Mouse (Mus musculus): ENCODE results near the gene Il13. TPM values are rescaled to one million over a fixed set of nuclear protein-coding genes. Genes with fewer than 3 reads are reported as not detected.

The Il13 gene
- polyA plus RNA-seq (2015; fragmentation: Nextera tagmentation; extraction: Ambion mirVana), result 0.24 TPM in 1 of 2 replicates, not detected in the other

DNA sequence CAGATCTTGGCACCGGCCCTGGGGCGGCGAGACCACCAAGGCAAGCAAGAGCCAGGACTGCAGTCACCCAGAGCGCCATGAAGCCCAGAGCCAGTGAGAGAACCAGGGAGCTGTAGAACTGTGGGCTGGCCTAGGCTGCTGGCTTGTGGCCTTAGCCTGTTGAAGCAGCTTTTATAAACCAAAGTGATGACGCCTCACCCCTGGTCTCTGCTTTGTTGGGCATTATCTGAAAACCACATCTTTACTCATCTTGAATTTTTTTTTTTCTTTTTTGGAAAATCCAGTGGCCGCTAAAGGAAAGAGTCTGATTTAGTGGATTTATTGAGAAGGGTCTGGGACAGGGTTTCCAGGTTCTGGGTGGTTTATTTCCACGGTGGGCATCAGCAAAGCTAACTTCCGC lies at the start of gene Il13:
Gene Il13 (minus strand): TSS at position 147 of the 400 bp plus-strand sequence.
- H3K4me3 ChIP-seq (ENCODE audit: low read length), result no peak within 1 kb of the TSS
- WGBS, result 92% methylated on average over 8 of the region's 8 CpGs
- no peaks in the 10 kb centered on the region for H3K9me3 ChIP-seq (replicated peaks; ENCODE audit: control insufficient read depth, low read length)
- no peak within 1 kb of the TSS for H3K9ac ChIP-seq (ENCODE audit: low read length)
- H3K27ac ChIP-seq (ENCODE audit: low read length), result no peak within 1 kb of the TSS
- H3K27me3 ChIP-seq (ENCODE audit: control insufficient read depth, insufficient read depth, low read length), result peaks cover 24% of the 10 kb centered on the region
- peaks cover 14% of the 10 kb centered on the region for H3K4me1 ChIP-seq (ENCODE audit: control insufficient read depth, insufficient read depth, low read length)
- no peak for ATAC-seq (replicated peaks; ENCODE audit: extremely low read depth, insufficient read depth, low FRiP score)
- H3K36me3 ChIP-seq (ENCODE audit: control insufficient read depth, insufficient read depth), result no peaks in the 10 kb centered on the region
- H3K4me2 ChIP-seq (ENCODE audit: low read depth, low read length), result no peak within 1 kb of the TSS

DNA sequence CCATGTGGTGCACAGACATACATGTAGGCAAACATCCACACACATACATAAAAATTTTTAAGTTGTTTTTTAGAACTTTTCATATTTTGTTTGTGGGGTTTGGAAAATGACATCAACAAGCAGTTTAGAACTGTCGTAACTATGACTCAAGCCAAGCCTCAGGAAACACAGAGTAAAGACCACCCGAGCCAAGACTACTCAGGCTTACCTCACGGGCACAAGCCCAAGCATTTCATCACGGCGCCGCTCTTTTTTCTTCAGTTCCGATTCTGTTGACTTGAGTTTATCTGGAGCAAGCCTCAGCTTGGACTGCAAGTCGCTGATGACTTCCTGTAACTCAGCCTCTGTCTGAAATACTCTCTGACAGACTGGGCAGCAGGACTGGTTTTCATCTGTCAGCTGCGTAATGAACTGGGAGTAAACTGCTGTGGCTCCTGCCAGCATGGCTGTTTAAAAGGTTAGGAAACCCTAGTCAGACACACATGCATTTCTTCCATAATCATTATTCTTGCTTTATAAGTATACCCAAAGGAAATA lies 48.6 kb upstream of the Il13 start:
- no peaks in the 10 kb centered on the region for H3K9me3 ChIP-seq (replicated peaks; ENCODE audit: control insufficient read depth, low read length)
- 40% methylated on average over 9 of the region's 9 CpGs for WGBS
- no peak overlapping the region for H3K9ac ChIP-seq (ENCODE audit: low read length)
- H3K4me1 ChIP-seq (ENCODE audit: control insufficient read depth, insufficient read depth, low read length), result peaks cover 15% of the 10 kb centered on the region
- H3K36me3 ChIP-seq (ENCODE audit: control insufficient read depth, insufficient read depth), result peaks cover 13% of the 10 kb centered on the region
- peak overlapping the region; percentile 83 for H3K27ac ChIP-seq (ENCODE audit: low read length)
- no peaks in the 10 kb centered on the region for H3K27me3 ChIP-seq (ENCODE audit: control insufficient read depth, insufficient read depth, low read length)
- peak; percentile 73 for ATAC-seq (replicated peaks; ENCODE audit: extremely low read depth, insufficient read depth, low FRiP score)
- no peak overlapping the region for H3K4me3 ChIP-seq (ENCODE audit: low read length)
- peak overlapping the region; percentile 32; the same call in 1 of the 2 replicates for H3K4me2 ChIP-seq (ENCODE audit: low read depth, low read length)

DNA sequence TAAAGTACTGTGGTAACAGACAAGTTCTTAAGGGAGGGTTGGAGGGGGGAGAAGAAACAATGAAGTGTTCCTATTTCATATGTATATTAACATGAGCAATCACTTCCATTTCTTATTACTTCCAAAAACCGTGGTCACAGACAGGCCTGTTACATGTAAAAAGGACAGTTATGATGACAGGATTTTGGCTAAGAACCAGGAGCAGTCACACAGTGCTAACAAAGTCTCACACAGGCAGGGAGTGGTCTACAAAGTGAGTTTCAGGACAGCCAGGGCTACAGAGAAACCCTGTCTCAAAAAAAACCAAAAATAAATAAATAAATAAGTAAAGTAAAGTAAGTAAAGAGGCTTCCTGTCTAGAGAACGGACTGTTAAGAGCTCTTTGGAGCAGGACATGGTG lies 47.7 kb upstream of the Il13 start:
- peak; percentile 65 for ATAC-seq (replicated peaks; ENCODE audit: extremely low read depth, insufficient read depth, low FRiP score)
- Histone ChIP-seq H3K4me2 (ENCODE audit: low read depth, low read length) (no peak overlapping the region), H3K36me3 (ENCODE audit: control insufficient read depth, insufficient read depth) (peaks cover 17% of the 10 kb centered on the region)

DNA sequence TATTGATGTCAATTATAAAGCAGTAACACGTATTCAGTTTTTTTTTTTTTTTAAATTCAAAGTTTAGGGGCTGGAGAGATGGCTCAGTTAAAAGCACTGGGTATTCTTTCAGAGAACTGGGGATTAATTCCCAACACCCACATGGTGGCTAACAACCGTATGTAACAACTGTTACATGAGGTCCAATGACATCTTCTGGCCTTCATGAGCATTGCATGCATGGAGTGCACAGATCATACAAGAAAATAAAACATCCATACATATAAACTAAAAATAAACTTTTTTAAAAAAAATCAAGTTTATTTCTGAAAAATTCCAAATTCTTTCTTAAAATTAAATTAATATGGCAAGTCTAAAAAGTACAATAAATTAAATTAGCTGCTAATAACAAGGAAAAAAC lies 47.2 kb upstream of the Il13 start:
- 90% methylated on average over 2 of the region's 2 CpGs for WGBS
- Histone ChIP-seq H3K9ac (ENCODE audit: low read length) (no peak overlapping the region), H3K27me3 (ENCODE audit: control insufficient read depth, insufficient read depth, low read length) (no peaks in the 10 kb centered on the region), H3K4me3 (ENCODE audit: low read length) (no peak overlapping the region), H3K27ac (ENCODE audit: low read length) (no peak overlapping the region), H3K9me3 (replicated peaks; ENCODE audit: control insufficient read depth, low read length) (no peaks in the 10 kb centered on the region), H3K36me3 (ENCODE audit: control insufficient read depth, insufficient read depth) (peaks cover 17% of the 10 kb centered on the region), H3K4me2 (ENCODE audit: low read depth, low read length) (no peak overlapping the region), H3K4me1 (ENCODE audit: control insufficient read depth, insufficient read depth, low read length) (peaks cover 15% of the 10 kb centered on the region)
- ATAC-seq (replicated peaks; ENCODE audit: extremely low read depth, insufficient read depth, low FRiP score), result no peak

More for the DNA sequence above, 47.7 kb upstream of the Il13 start:
- no peak overlapping the region for H3K9ac ChIP-seq (ENCODE audit: low read length)
- no peak overlapping the region for H3K4me3 ChIP-seq (ENCODE audit: low read length)
- peak overlapping the region; percentile 83 for H3K27ac ChIP-seq (ENCODE audit: low read length)
- no peaks in the 10 kb centered on the region for H3K27me3 ChIP-seq (ENCODE audit: control insufficient read depth, insufficient read depth, low read length)
- peaks cover 15% of the 10 kb centered on the region for H3K4me1 ChIP-seq (ENCODE audit: control insufficient read depth, insufficient read depth, low read length)
- 16% methylated on average over 2 of the region's 2 CpGs for WGBS
- no peaks in the 10 kb centered on the region for H3K9me3 ChIP-seq (replicated peaks; ENCODE audit: control insufficient read depth, low read length)

DNA sequence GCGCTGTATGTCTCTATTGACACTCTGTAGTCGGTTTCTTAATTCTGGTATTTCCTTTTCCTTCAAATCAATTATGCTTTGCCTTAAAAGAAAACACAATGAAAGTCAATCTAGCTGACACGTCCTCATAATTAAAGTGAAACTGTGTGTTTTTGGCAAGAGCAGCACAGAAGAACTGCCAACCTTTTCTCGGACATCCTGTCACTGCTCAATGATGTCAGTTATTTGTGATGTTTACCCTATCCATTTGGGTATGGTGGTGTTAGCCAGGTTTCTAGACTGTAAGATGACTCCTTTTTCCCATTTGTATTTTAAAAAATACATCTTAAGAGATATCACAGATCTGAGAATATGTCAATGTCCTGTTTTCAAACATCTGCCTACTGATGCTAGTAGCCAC lies 45.6 kb upstream of the Il13 start:
- peaks cover 27% of the 10 kb centered on the region for H3K36me3 ChIP-seq (ENCODE audit: control insufficient read depth, insufficient read depth)
- no peaks in the 10 kb centered on the region for H3K9me3 ChIP-seq (replicated peaks; ENCODE audit: control insufficient read depth, low read length)
- no peak overlapping the region for H3K4me2 ChIP-seq (ENCODE audit: low read depth, low read length)
- H3K9ac ChIP-seq (ENCODE audit: low read length), result no peak overlapping the region
- H3K4me1 ChIP-seq (ENCODE audit: control insufficient read depth, insufficient read depth, low read length), result peaks cover 15% of the 10 kb centered on the region
- no peaks in the 10 kb centered on the region for H3K27me3 ChIP-seq (ENCODE audit: control insufficient read depth, insufficient read depth, low read length)
- no peak overlapping the region for H3K4me3 ChIP-seq (ENCODE audit: low read length)
- WGBS, result 84% methylated on average over 4 of the region's 4 CpGs
- ATAC-seq (replicated peaks; ENCODE audit: extremely low read depth, insufficient read depth, low FRiP score), result no peak
- H3K27ac ChIP-seq (ENCODE audit: low read length), result no peak overlapping the region

DNA sequence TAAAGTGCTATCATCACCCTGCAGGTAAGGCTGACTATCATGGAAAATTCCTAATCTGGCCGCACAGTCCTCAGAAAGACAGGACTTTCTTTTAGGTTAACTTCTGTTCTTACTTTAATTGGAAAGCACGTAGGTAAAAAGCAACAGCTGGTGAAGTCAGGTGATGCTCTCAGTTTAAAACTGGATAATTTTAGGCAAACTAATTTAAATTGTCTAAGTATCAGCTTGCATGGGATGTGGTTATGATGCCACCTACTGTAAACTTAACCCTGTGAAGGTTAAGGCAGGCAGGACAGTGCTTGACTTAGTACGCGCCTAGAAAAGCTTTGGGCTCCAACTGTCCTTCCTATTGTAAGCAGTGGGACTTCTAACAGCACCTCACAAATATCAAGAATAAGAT lies 36.9 kb upstream of the Il13 start:
- H3K27ac ChIP-seq (ENCODE audit: low read length), result no peak overlapping the region
- H3K9me3 ChIP-seq (replicated peaks; ENCODE audit: control insufficient read depth, low read length), result no peaks in the 10 kb centered on the region
- no peak overlapping the region for H3K4me2 ChIP-seq (ENCODE audit: low read depth, low read length)
- no peak for ATAC-seq (replicated peaks; ENCODE audit: extremely low read depth, insufficient read depth, low FRiP score)
- no peak overlapping the region for H3K4me3 ChIP-seq (ENCODE audit: low read length)
- no peaks in the 10 kb centered on the region for H3K27me3 ChIP-seq (ENCODE audit: control insufficient read depth, insufficient read depth, low read length)
- 92% methylated on average over 4 of the region's 4 CpGs for WGBS
- peaks cover 46% of the 10 kb centered on the region for H3K36me3 ChIP-seq (ENCODE audit: control insufficient read depth, insufficient read depth)
- no peaks in the 10 kb centered on the region for H3K4me1 ChIP-seq (ENCODE audit: control insufficient read depth, insufficient read depth, low read length)
- no peak overlapping the region for H3K9ac ChIP-seq (ENCODE audit: low read length)

DNA sequence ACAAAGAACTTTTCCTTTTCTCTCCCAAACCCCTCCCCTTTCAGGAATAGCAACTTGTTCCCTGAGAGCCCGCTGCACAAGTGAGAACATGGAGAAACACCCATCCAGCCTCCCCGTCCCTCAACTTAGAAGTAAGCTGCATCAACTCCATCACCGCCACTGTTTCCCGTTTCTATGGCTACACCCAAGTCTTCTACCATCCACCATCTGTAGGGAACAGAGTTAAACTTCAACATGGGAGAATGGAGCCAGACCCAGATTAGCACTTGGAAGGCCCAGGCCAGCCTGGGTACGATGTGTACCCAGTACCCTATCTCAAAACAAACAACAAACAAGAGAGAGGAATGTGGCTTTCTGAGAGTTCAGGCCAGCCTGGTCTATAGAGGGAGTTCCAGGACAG lies 29.6 kb upstream of the Il13 start:
- Histone ChIP-seq H3K9me3 (replicated peaks; ENCODE audit: control insufficient read depth, low read length) (no peaks in the 10 kb centered on the region), H3K4me2 (ENCODE audit: low read depth, low read length) (no peak overlapping the region), H3K27ac (ENCODE audit: low read length) (no peak overlapping the region), H3K4me3 (ENCODE audit: low read length) (no peak overlapping the region), H3K36me3 (ENCODE audit: control insufficient read depth, insufficient read depth) (peaks cover 22% of the 10 kb centered on the region), H3K27me3 (ENCODE audit: control insufficient read depth, insufficient read depth, low read length) (no peaks in the 10 kb centered on the region), H3K4me1 (ENCODE audit: control insufficient read depth, insufficient read depth, low read length) (peaks cover 9% of the 10 kb centered on the region), H3K9ac (ENCODE audit: low read length) (no peak overlapping the region)
- ATAC-seq (replicated peaks; ENCODE audit: extremely low read depth, insufficient read depth, low FRiP score), result no peak
- WGBS, result 83% methylated on average over 5 of the region's 5 CpGs

DNA sequence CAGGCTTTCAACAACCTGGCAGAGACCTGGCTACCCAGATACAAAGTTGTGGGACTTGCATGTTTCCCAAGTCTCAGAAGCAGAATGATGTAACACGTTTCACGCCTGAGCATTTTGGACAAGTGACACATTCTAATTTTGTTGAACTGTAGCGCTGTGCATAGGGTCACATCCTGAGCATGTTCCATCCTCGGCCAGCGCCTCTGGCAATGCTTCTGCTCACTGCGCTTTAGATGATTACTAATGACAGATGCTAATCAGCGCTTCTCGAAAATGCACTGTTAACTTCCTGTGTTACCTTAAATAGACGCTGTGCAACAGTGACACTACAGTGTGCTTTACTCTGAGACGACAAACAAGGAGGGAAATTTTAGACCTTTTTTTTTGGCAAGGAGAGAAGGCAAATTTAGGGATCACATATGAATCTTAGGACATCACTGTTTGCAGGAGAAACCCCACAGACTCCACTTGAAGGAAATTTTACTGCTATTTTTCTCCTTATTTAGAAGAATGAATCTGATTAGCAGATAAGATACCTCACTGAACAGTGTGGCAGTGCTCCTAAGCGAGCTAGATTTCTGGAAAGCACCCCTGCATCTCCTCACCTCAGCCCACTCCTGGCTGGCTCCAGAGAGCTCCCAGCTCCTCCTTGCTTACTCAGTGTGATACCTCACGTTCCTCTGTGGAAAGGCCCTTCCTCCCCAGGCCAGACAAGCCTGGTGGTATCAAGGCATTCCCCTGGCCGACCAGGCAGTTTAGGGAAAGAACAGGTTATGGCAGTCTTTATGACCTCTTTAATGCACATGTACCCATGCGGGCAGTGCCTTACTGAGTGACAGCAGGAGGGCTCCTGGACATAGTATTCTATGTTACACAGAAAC lies 28.5 kb upstream of the Il13 start:
- no peak for ATAC-seq (replicated peaks; ENCODE audit: extremely low read depth, insufficient read depth, low FRiP score)
- Histone ChIP-seq H3K9me3 (replicated peaks; ENCODE audit: control insufficient read depth, low read length) (no peaks in the 10 kb centered on the region), H3K27ac (ENCODE audit: low read length) (no peak overlapping the region), H3K36me3 (ENCODE audit: control insufficient read depth, insufficient read depth) (peaks cover 17% of the 10 kb centered on the region), H3K4me1 (ENCODE audit: control insufficient read depth, insufficient read depth, low read length) (peaks cover 9% of the 10 kb centered on the region), H3K4me3 (ENCODE audit: low read length) (no peak overlapping the region), H3K9ac (ENCODE audit: low read length) (no peak overlapping the region), H3K27me3 (ENCODE audit: control insufficient read depth, insufficient read depth, low read length) (no peaks in the 10 kb centered on the region), H3K4me2 (ENCODE audit: low read depth, low read length) (no peak overlapping the region)
- WGBS, result 37% methylated on average over 14 of the region's 14 CpGs

DNA sequence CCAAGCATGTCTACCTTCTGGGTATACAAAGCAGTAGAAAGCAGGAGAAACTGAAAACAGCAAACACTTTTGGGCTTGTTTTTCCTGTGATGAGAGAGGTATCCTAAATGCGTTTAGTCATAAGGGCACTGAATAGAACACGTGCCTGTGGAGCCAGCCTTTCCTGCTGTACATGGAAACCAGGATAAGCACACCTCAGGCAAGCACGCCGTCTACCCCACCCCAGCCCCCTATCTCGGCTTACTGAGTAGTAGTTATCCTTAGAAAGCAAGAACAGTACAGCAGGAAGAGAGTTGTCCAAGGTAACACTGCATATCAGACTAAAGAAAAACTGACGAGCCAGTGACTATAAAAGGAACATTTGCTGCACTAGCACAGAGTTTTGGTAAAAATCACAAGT lies 23.3 kb upstream of the Il13 start:
- Histone ChIP-seq H3K9me3 (replicated peaks; ENCODE audit: control insufficient read depth, low read length) (no peaks in the 10 kb centered on the region), H3K4me1 (ENCODE audit: control insufficient read depth, insufficient read depth, low read length) (peaks cover 19% of the 10 kb centered on the region), H3K9ac (ENCODE audit: low read length) (no peak overlapping the region), H3K27me3 (ENCODE audit: control insufficient read depth, insufficient read depth, low read length) (no peaks in the 10 kb centered on the region), H3K27ac (ENCODE audit: low read length) (no peak overlapping the region), H3K4me2 (ENCODE audit: low read depth, low read length) (no peak overlapping the region), H3K36me3 (ENCODE audit: control insufficient read depth, insufficient read depth) (peaks cover 5% of the 10 kb centered on the region), H3K4me3 (ENCODE audit: low read length) (no peak overlapping the region)
- WGBS, result 56% methylated on average over 6 of the region's 6 CpGs
- ATAC-seq (replicated peaks; ENCODE audit: extremely low read depth, insufficient read depth, low FRiP score), result no peak
